Mouse (Mus musculus) E14TG2a.4 (cell line): ENCODE measurements at regions not wholly inside any gene's neighbourhood (a gene's known extent, or its start where the extent isn't known, plus 50 kb on each side); places are given as distances from the start of the nearest gene placed in this dataset.

ENCODE experiments used
- H3K27me3 ChIP-seq: 2 replicates; pipeline ENCODE4 v1.6.1; 2014; ENCODE audit warnings: low read length, control low read depth; ENCODE audit not compliant: insufficient read depth
- H3K36me3 ChIP-seq: 2 replicates; pipeline ENCODE4 v1.6.1; 2014; ENCODE audit warnings: low read length, control low read depth; ENCODE audit not compliant: insufficient read depth
- H3K4me1 ChIP-seq: replicated peaks from 2 replicates; pipeline ENCODE4 v1.6.1; 2014; ENCODE audit warnings: low read depth, low read length, control low read depth
- H3K4me3 ChIP-seq: replicated peaks from 2 replicates; pipeline ENCODE4 v1.5.1; 2014; ENCODE audit warnings: mild to moderate bottlenecking, low read length
- H3K9me3 ChIP-seq: 2 replicates; pipeline ENCODE4 v1.6.1; 2014; ENCODE audit warnings: low read length, control low read depth
- CTCF ChIP-seq: conservative IDR thresholded peaks from 2 replicates; pipeline ENCODE4 v1.5.1; 2014; ENCODE audit warnings: low read length
- NANOG ChIP-seq: IDR thresholded peaks from 2 replicates; pipeline ENCODE4 v1.6.1; 2014; ENCODE audit warnings: borderline replicate concordance, low read length, mixed read lengths
- POU5F1 ChIP-seq: IDR thresholded peaks from 2 replicates; pipeline ENCODE4 v1.6.1; 2014; ENCODE audit warnings: low read length, borderline replicate concordance

GRCm38 (mm10) chr9:88065777-88066176 lies 261.2 kb upstream of the Nt5e start:
- Histone ChIP-seq H3K4me3 (no peak overlapping the region), H3K4me1 (peaks cover 47% of the 10 kb centered on the region), H3K36me3 (no peaks in the 10 kb centered on the region), H3K27me3 (peaks cover 11% of the 10 kb centered on the region; the same call in 1 of the 2 replicates), H3K9me3 (peaks cover 24% of the 10 kb centered on the region)
- TF ChIP-seq CTCF (no peak), NANOG (no peak), POU5F1 (no peak)

GRCm38 (mm10) chr9:88068322-88068721 lies 258.7 kb upstream of the Nt5e start:
- peaks cover 11% of the 10 kb centered on the region; the same call in 1 of the 2 replicates for H3K27me3 ChIP-seq
- no peaks in the 10 kb centered on the region for H3K36me3 ChIP-seq
- H3K9me3 ChIP-seq: no peaks in the 10 kb centered on the region
- TF ChIP-seq CTCF: no peak
- H3K4me1 ChIP-seq: peaks cover 51% of the 10 kb centered on the region
- no peak overlapping the region for H3K4me3 ChIP-seq

GRCm38 (mm10) chr9:88068881-88069304 lies 258.1 kb upstream of the Nt5e start:
- H3K9me3 ChIP-seq: no peaks in the 10 kb centered on the region
- no peak for TF ChIP-seq CTCF
- TF ChIP-seq NANOG: no peak
- no peaks in the 10 kb centered on the region for H3K36me3 ChIP-seq
- peaks cover 46% of the 10 kb centered on the region for H3K4me1 ChIP-seq
- H3K27me3 ChIP-seq: peaks cover 11% of the 10 kb centered on the region; the same call in 1 of the 2 replicates
- no peak overlapping the region for H3K4me3 ChIP-seq

DNA sequence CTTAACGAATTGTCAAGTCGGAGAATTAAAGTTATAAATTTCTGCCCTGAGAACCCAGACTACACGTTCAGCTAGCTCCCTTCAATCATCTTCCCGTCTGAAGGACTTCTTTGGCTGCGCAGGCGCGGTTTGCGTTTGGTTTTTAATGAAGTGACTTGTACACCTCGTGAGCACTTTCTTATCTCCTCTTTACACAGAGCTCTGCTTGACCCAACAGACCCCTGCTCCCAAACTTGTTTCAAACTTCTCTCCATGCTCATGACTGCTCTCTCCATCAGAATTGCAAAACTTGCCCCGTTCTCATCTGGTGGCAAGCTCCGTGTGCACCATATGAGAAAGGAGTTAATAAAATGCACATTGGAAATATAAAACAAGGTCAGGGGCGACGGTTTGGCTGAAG lies 257.2 kb upstream of the Nt5e start:
- Histone ChIP-seq H3K9me3 (no peaks in the 10 kb centered on the region), H3K36me3 (no peaks in the 10 kb centered on the region), H3K4me3 (no peak overlapping the region), H3K27me3 (peaks cover 11% of the 10 kb centered on the region), H3K4me1 (peaks cover 39% of the 10 kb centered on the region)
- TF ChIP-seq CTCF (no peak), NANOG (no peak), POU5F1 (no peak)

DNA sequence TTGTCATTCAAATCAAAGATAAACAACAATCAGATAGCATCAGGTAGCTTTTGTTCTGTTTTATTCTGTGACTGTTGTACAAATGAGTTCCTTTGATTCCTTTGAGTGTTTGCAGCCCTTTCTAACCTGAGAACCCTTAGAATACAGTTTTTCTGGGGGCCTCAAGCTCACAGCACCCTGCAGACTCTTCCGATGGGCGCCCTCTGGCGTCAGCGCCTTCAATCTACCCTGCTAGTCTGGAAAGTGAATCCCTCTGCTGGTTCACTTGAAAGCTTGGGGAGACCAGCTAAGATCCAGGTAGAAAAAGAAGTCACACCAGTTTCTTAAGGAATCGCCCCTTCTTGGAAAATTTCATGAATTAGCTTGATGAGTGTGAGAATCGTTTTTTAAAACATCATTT lies 253.8 kb upstream of the Nt5e start:
- Histone ChIP-seq H3K27me3 (peaks cover 14% of the 10 kb centered on the region), H3K36me3 (no peaks in the 10 kb centered on the region), H3K4me1 (peaks cover 26% of the 10 kb centered on the region), H3K9me3 (no peaks in the 10 kb centered on the region), H3K4me3 (no peak overlapping the region)
- TF ChIP-seq NANOG: peak; percentile 66; the same call in 1 of the 2 replicates
- no peak for TF ChIP-seq POU5F1
- TF ChIP-seq CTCF: peak; percentile 45

DNA sequence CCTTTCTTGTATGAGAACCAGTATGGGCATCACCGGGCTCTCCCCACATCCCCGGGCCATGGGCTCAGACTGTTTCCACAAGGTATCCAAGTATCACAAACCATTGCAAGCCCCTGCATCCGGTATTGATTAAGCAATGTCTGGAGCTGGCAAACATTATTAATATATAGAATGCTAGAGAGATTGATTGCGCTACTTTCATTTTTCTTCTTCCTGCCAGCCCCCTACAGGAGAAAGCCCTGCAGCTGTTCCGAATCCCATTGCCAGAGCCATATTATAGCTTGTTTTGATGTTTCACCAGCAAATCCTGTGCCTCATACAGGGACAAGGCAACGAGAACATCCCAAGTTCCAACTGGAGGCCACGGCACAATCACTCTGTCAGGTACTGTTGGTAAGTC lies 253.4 kb upstream of the Nt5e start:
- no peak for TF ChIP-seq CTCF
- no peak for TF ChIP-seq POU5F1
- TF ChIP-seq NANOG: no peak
- peaks cover 14% of the 10 kb centered on the region for H3K27me3 ChIP-seq

GRCm38 (mm10) chr9:88082931-88083479 lies 244.0 kb upstream of the Nt5e start:
- no peaks in the 10 kb centered on the region for H3K9me3 ChIP-seq
- no peaks in the 10 kb centered on the region for H3K36me3 ChIP-seq
- TF ChIP-seq CTCF: no peak
- TF ChIP-seq NANOG: no peak
- TF ChIP-seq POU5F1: no peak
- H3K27me3 ChIP-seq: no peaks in the 10 kb centered on the region
- no peak overlapping the region for H3K4me3 ChIP-seq
- no peaks in the 10 kb centered on the region for H3K4me1 ChIP-seq

More for the DNA sequence above, 253.4 kb upstream of the Nt5e start:
- Histone ChIP-seq H3K4me1 (peaks cover 25% of the 10 kb centered on the region), H3K9me3 (no peaks in the 10 kb centered on the region), H3K4me3 (no peak overlapping the region), H3K36me3 (no peaks in the 10 kb centered on the region)

DNA sequence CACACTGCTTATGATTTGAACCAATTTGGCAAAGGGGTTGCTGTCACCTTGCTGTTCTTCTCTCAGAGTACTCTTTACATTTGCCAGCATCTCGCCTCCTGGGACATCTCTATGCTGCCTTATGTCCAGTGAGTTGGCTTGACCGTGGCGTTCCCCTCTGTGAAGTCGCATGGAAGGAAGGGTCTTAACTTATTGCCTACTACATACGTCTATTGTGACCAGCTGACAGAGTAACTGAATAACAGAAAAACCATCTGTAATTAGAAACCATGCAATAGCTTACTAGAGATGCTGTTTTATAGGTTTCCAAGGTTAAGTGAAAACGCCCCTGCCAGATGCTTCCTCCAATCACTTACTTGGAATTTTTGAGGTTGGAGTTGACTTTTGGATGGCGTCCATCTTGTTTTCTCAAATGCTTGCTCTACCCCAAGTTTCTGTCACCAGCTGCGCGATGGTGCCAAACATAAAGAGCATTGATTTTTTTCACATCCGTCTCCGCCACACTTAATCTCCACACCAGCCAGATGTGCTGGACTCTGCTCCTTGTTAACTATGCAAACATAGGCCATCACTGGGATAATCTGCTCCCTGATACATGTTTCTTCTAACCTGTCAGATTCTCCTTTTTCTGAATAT lies 241.7 kb upstream of the Nt5e start:
- no peak for TF ChIP-seq CTCF
- no peak for TF ChIP-seq NANOG
- TF ChIP-seq POU5F1: no peak
- Histone ChIP-seq H3K36me3 (no peaks in the 10 kb centered on the region), H3K27me3 (no peaks in the 10 kb centered on the region), H3K4me3 (no peak overlapping the region), H3K4me1 (no peaks in the 10 kb centered on the region), H3K9me3 (no peaks in the 10 kb centered on the region)

DNA sequence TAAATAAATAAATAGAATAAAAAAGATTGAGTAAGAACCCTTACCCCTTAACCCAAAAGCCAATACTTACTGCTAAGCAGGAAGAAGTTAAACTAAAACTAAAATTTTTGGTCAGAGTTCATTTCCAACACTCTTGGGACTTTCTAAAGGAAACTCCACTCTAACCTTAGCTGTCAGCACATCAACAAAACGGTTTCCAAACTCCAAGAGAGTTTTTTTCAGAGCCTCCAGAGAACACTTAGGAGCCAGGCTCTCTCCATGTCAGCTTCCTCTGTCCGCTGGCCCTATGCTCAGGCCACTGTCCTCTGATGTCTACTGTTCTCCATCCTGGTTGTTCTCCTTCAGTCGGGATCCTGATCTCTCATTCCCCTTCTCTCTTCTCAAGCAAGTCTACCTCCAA lies 241.1 kb upstream of the Nt5e start:
- no peaks in the 10 kb centered on the region for H3K36me3 ChIP-seq

More for the DNA sequence above, 241.1 kb upstream of the Nt5e start:
- TF ChIP-seq CTCF (no peak), POU5F1 (no peak), NANOG (no peak)
- Histone ChIP-seq H3K27me3 (no peaks in the 10 kb centered on the region), H3K9me3 (no peaks in the 10 kb centered on the region), H3K4me3 (no peak overlapping the region), H3K4me1 (no peaks in the 10 kb centered on the region)
